ENCODE assay signal across 43 mouse cellular contexts in the genomic region with DNA sequence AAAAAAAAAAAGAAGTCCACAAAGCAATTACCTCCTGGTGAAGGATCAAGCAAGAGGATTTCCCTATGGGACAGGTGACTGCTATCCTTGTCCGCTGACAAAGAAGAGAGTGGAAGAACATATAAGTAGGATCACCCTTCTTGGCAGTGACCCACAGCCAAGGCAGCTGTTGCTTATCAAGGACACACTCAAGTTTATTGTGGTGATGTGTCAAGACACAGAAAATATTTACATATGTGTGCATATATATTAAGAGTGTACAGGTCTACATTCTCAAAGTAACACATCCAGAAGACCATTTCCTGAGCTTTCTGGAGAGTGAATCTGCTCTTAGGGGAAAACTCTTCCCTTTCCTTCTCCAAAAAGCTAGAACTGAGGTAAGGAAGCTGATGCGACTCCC. TPM values are rescaled to one million over a fixed set of nuclear protein-coding genes. Genes with fewer than 3 reads are reported as not detected.
"Had no signal": no experiment of that assay in that cellular context is flagged by ENCODE, and none has a peak within 500 bp of the region (broad histone marks: within the 10 kb centered on the region; RNA-seq: fewer than 3 reads in every experiment).

Retnlb (plus strand) TSS at position 162 of the 400 bp plus-strand sequence.

- H3K9me3 ChIP-seq: heart, embryonic 10.5 days; heart, embryonic 12.5 days; heart, embryonic 13.5 days; heart, embryonic 15.5 days; hindbrain, embryonic 10.5 days; hindbrain, embryonic 12.5 days; hindbrain, embryonic 13.5 days; hindbrain, embryonic 15.5 days; intestine, embryonic 15.5 days; kidney, embryonic 15.5 days had no signal

- H3K4me1 ChIP-seq: heart, embryonic 10.5 days; heart, embryonic 12.5 days; heart, embryonic 13.5 days; heart, embryonic 15.5 days; hindbrain, embryonic 10.5 days; hindbrain, embryonic 12.5 days; hindbrain, embryonic 13.5 days; hindbrain, embryonic 15.5 days; intestine, embryonic 15.5 days; kidney, embryonic 15.5 days had no signal

- ATAC-seq: hindbrain, embryonic 16.5 days; hindbrain, postnatal 0 days; inflammation-experienced regulatory T-cells, adult 6 months; intestine, embryonic 15.5 days; intestine, embryonic 16.5 days; intestine, postnatal 0 days had no signal

- H3K36me3 ChIP-seq: heart, embryonic 10.5 days; heart, embryonic 12.5 days; heart, embryonic 13.5 days; heart, embryonic 15.5 days; hindbrain, embryonic 10.5 days; hindbrain, embryonic 12.5 days; hindbrain, embryonic 13.5 days; hindbrain, embryonic 15.5 days; intestine, embryonic 15.5 days; kidney, embryonic 15.5 days had no signal

- H3K4me3 ChIP-seq: heart, adult 2 months; heart, embryonic 10.5 days; heart, embryonic 12.5 days; heart, embryonic 13.5 days; heart, embryonic 15.5 days; hindbrain, embryonic 10.5 days; hindbrain, embryonic 12.5 days; hindbrain, embryonic 13.5 days; hindbrain, embryonic 15.5 days; intestine, embryonic 15.5 days; kidney, embryonic 15.5 days; layer of hippocampus, adult 2 months had no signal

- H3K27ac ChIP-seq: heart, adult 2 months; heart, embryonic 10.5 days; heart, embryonic 13.5 days; heart, embryonic 15.5 days; hindbrain, embryonic 10.5 days; hindbrain, embryonic 12.5 days; hindbrain, embryonic 13.5 days; hindbrain, embryonic 14.5 days; hindbrain, embryonic 15.5 days; hindbrain, postnatal 0 days; intestine, embryonic 15.5 days; kidney, embryonic 15.5 days; kidney, postnatal 0 days; layer of hippocampus, adult 2 months had no signal

- DNase-seq: heart, adult 2 months; heart, postnatal 10 days; heart, postnatal 14 days; heart, postnatal 36 days; heart, postnatal 4 days; kidney, adult 11 months; kidney, adult 18-20 months; kidney, adult 2 months; kidney, adult 8-10 months; kidney, adult 9 months; kidney, postnatal 10 days; kidney, postnatal 14 days; kidney, postnatal 25 days; kidney, postnatal 36 days; kidney, postnatal 4 days; layer of hippocampus, adult 9-11 months; layer of hippocampus, postnatal 36 days had no signal

- H3K9ac ChIP-seq: heart, embryonic 12.5 days; heart, embryonic 13.5 days; heart, embryonic 15.5 days; hindbrain, embryonic 12.5 days; hindbrain, embryonic 13.5 days; hindbrain, embryonic 14.5 days; hindbrain, embryonic 15.5 days; intestine, embryonic 15.5 days; kidney, embryonic 15.5 days had no signal

- H3K27me3 ChIP-seq: heart, embryonic 12.5 days; heart, embryonic 13.5 days; heart, embryonic 15.5 days; hindbrain, embryonic 12.5 days; hindbrain, embryonic 13.5 days; hindbrain, embryonic 15.5 days; intestine, embryonic 15.5 days; kidney, embryonic 15.5 days had no signal

- H3K4me2 ChIP-seq: heart, embryonic 11.5 days; heart, embryonic 12.5 days; heart, embryonic 13.5 days; heart, embryonic 15.5 days; hindbrain, embryonic 12.5 days; hindbrain, embryonic 13.5 days; hindbrain, embryonic 14.5 days; hindbrain, embryonic 15.5 days; intestine, embryonic 15.5 days; kidney, embryonic 15.5 days had no signal

RNA-seq across cellular contexts. Expression of gene Retnlb, which starts in this region (rescaled TPM):
- polyA plus RNA-seq: heart, adult 2 months; heart, embryonic 10.5 days; heart, embryonic 11.5 days; heart, embryonic 12.5 days; heart, embryonic 13.5 days; heart, embryonic 14.5 days; heart, embryonic 15.5 days; heart, embryonic 16.5 days; heart, postnatal 0 days; hindbrain, embryonic 10.5 days; hindbrain, embryonic 11.5 days; hindbrain, embryonic 12.5 days; hindbrain, embryonic 13.5 days; hindbrain, embryonic 14.5 days; hindbrain, embryonic 15.5 days; hindbrain, embryonic 16.5 days; hindbrain, postnatal 0 days; inflammation-experienced regulatory T-cells, adult 6 months; intestine, embryonic 14.5 days; intestine, embryonic 15.5 days; intestine, embryonic 16.5 days; kidney, adult 2 months; kidney, embryonic 14.5 days; kidney, embryonic 15.5 days; kidney, embryonic 16.5 days; kidney, postnatal 0 days had no signal
